Mouse (Mus musculus) natural killer cell, adult 2 months (primary cell): Measurements from ENCODE around the gene Mical2.

Source experiments
- DNase-seq, 2 experiments: peaks; one replicate each; pipeline ENCODE4 v3.0.0; 2022; ENCODE audit warnings: low spot score in 2 of 2

The Mical2 gene

DNA sequence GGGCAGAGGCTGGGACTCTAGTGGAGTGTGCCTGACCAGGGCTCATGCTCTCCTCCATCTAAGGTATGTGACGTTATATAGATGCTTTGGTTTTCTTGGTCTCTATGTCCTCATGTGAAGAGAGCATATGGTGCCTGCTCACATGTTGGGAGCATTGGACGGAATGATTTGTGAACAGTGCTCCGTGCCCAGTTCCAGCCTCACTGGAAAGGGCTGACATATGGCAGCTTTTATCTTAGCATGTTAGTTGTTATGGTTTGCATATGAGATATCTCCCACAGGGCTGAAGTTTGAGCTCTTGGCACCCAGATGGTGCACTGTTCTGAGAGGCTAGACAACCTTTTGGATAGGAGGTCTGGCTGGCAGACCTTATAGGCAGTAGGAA is 16.3 kb downstream of the Mical2 start:
- no peak for DNase-seq

DNA sequence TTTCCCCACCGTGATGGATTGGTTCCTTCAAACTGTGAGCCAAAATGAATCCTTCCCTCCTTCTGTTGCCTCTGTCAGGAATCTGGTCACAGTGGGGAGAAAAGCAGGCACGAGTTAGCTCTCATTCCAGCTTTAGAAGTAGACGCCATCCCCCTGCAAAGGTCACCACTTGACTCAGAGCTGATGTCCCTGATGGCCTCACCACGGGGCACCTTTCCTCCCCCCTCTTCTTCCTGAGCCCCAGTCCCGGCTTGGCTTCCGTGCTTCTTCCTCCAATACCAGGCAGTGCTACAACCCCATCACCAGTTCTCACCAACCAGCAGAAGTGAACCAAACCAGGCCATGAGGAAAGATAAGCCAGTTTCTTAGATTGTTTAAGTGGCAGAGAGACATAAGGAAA is 16.9 kb downstream of the Mical2 start:
- DNase-seq = no peak

DNA sequence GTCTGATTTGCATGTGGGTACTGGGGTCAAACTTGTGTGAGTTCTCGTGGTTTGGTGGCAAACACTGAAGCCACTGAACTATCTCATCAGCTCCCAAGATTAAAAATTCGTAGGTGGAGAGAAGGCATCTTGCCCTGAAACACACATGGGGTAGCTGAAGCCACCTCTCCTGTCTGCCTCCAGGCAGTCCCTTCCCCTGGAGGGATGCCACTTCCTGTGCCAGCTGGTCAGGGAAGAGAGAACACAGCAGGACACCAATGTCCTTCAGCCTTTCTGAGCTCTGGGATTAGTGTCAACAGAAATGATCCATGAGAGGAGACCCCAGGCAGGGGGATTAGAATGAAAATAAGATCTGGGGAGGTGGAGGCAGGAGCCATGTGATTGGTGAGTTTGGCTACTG is 18.4 kb downstream of the Mical2 start:
- DNase-seq = no peak

DNA sequence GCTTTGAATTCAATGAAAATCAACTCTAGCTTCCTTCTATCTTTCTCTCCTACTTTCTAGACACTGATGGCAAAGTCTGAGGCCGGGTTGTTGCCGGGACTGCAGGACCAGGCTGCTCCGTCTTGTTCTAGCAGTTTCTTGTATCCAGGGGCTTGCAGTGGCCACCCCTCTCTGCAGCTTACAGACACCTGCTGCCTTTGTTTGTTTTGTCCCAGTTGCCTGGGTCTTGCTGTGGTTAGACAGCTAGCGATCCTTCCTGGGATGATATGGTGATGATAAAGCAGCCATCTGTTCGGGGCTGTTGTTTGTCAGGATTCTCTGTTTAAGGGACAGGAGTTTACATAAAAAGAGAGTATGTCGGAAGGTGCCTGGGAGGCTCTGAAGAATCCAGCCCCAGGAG is 19.0 kb downstream of the Mical2 start:
- DNase-seq = no peak

DNA sequence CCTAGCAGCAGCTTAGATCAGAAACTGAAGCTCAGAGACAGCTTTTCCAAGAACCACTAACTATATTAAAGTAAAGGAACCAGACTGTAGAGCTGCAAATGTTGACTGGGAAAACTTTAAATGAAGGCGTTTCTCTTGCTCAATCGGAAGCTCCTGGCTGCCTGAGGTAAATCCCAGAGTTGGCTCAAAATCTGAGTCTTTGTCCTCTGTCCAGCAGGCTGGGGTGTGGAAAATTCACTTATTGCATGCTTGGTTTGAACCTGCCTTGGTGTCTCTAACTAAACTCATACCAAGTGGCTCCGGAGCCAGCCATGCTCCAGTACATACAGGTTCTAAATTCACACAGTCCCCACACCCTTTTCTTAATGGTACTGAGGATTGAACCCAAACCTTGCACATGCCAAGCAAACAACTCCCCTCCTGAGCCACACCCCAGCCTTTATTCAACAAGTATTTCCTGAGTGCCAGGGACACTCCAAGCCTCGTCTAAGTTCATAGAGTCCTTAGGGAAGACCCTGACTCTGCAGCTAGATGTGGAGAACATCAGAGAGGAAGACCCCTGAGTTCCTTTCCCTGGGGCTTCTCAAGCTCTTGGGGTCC is 20.3 kb downstream of the Mical2 start:
- no peak for DNase-seq

DNA sequence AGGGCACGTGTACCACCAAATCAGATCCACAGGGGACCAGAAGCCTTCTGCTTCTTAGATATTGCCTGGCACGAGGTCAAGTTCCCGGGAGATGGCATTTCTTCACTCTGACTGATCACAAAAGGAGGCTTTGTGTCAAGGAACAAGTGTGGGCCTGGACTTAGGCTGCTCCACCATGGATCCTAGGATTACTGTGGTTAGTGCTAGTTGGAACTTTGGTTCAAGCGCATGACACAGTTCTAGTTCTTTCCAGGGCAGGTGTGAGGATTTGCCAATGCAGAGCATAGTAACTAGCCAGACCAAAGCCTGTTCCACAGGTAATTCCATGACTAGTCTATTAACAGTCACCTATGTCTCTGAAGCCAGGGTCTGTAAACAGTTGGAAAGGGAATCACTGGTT is 20.8 kb downstream of the Mical2 start:
- DNase-seq = no peak

DNA sequence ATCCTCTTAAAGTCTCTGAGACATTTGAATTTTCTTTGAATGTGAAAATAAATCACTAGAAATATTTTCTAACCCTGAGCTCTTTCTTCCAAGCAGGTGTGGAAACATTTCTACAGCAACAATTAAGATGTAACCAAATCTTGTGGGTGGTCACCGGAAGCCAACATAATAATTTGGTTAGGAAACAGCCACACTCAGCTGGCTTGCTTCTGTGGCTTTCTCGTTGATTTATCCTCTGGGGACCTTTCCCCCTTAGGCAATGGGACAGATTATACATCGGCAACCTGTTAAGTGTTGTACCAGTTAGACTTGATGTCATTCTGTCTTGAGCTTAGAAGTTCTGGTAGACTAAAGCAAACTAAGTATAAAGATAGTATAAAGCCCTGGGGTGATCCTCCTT is 22.2 kb downstream of the Mical2 start:
- no peak for DNase-seq

DNA sequence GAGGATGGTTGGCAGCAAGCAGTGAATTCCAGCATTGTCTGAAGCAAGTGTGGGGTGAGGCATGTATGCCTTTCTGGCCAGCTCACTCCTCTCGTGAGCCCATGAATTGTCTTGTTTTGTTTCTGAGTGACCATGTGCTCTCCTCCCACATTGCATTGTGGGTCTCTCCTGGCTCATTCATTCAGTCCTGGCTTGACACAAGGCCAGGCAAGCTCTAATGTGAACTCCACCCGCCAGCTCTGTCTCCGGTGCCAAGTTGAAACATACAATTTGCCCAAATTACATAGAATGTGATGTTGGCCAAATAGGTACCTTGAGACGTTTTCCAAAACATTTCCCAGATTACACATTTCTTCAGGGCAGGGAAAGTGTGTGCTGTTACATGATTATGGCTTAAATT is 23.8 kb downstream of the Mical2 start:
- no peak for DNase-seq

DNA sequence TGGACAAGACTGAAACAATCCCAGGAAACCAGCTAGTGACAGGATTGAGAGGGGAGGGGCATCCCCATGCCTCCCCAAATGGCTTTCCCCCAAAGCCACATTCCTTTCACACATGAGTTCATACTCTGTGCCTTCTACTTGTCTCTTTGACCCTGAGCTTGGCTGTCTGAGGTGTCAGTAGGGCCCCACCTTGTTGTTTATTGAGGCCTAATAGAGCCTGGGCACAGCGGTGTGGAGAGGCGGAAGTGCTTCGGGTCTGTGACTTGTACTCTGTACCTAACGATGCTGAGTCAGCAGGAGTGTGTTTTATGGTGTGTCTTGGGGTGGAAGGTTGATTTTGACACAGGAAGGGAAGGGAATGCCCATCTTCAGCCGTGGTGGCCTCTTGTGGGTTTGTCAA is 26.4 kb downstream of the Mical2 start:
- DNase-seq = no peak

DNA sequence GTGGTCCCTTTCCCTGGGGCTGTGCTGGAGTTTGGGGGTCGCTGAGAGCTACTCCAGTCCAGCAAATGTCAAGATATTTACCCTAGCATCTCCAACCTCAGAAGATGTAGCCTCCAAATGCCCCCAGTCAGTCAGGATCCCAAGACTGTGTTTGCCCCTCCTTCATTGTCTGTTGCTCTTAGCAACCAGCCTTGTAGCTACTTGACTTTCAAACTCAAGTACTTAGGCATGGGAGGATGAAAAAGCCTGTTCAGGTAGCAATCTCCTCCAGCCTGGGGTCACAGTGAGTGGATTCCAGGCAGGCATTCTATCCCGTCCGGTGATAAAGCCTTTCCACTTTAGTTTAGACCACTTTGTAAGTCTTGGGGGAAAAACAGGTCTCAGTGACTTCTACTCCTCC is 28.6 kb downstream of the Mical2 start:
- no peak for DNase-seq

DNA sequence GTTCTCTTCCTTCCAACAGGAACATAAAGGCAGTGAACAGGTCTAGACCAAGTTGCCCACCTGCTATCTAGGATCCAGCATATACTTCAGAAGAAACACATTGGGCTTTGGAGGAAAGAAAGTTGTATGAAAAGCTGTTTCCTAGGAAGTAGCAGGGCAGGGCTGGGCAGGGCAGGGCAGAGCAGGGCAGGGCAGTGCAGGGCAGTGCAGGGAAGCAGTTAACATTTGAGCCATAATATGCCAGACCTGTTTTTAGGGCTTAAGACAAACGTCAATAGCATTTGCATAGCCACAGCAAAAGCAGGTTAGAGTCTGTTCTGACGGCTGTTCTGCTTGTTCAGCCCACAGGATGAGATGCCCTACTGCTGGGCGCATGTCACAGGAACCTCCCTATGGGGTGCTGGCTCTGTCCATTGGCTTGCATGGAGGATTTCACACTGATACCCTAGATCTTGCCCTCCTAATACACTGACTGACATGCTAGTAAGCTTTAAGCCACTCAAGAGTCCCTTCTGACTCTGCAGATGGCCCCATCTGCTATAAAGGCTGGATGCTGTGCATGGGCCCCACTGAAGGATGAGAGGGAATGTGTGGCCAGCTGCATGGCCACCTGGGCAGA is 29.7 kb downstream of the Mical2 start:
- no peak for DNase-seq

DNA sequence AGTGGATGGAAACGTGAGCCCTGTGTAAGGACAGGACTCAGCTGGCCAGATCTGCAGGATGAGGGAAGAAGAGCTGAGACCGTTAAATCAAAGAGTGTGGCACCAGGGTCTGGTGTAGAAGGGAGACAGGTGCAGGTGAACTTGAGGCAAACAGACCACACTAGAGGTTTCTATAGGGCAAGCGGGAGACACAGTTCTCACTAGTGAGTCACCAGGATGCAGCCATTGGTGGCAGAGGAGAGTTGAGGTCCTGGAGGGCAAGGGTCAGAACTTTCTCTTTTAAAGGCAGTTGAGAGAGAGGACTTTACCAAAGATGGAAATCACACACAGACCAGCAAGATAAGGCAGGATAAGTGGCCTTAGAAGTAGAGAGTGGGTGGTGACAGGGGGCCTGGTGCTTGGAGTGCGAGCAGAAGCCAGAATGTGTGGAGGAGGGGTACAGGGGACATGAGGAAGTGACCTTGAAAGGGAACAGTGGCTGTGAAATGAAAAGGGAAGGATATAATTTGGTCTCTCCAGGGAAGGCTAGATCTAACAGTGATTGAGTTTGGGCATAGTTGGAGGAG is 32.8 kb downstream of the Mical2 start:
- DNase-seq = no peak

DNA sequence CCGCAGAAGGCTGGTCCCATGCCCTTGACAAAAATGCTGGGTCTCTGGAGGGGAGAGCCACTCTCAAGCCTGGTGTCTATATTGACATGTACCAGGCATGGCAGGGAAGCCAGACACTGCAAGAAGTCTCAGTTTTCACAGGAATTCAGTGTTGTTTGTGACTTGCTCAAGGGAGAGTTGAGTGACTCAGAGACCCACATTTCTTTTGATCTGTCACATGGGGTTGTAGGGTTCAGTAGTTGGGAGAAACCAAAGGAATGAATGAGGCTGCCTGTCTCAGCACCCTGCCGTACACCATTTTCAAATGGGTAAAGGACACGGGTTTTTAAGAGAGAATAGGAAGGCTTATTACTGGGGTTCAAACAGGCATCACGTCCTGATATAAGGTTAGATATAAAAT is 33.6 kb downstream of the Mical2 start:
- no peak for DNase-seq

DNA sequence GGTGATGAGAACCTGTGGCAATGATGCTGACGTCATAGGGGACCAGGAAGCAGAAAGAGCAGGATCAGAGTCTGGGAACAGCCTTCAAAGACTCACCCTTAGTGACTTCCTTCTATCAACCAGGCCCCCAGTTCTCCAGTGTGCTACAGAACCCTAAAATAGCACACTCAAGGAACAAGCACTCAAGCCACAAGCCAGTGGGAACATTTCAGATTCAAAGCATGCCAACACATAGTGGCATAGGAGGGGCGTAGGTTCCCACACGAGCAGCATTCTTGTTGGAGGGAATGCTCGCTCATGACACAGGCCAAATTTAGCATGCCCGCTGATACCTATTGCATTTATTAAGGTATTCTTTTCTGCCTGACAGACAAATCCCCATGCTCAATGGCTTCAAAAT is 35.5 kb downstream of the Mical2 start:
- DNase-seq = no peak

DNA sequence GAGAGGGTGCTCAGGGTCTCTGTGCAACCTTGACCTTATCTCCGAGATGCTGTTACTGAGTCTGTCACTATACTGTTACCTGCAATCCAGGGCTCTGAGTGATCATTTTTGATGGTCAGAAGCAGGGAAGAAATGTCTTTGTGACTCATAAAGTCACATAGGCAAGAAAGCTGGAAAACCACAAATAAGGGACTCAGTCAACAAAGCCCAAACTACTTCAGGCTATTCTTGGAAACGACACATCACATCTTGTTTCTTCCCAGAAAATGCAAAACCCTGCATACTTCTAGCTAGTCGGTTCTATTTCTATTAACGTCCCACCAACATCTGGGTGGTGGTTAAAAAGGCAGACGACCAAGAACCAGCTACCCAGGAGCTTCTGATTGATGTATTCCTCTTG is 41.6 kb downstream of the Mical2 start:
- no peak for DNase-seq

DNA sequence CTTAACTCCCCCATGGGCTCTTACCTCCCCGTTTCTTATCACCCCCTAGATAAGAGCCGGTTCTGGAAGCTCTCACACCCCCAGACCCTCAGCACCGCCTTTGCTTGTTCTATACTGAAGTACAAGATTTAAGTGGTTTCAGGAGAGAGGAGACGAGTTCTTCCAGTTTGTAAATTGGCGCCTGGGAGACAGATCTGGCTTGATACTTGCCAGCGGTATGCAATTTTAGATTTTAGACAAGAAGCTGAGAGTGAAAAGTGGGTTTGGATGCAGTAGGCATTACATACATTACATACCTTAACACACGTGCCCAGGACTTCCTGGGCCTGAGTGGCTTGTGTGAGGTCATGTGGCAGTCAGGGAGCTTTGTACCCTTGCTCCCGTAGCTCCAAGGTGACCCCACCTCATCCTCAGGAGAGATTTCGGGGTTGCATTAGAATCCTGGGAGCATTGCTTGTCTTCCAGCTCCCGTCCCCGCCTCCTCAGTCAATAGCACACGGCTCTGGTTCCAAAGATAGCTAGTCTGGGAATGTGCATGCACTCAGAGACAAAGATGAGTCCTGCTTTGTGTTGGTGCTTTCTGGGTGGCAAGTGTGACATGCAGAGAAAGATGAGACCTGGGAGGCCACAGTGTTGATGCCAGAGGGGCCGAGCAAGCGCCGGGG is 43.2 kb downstream of the Mical2 start:
- DNase-seq = no peak

DNA sequence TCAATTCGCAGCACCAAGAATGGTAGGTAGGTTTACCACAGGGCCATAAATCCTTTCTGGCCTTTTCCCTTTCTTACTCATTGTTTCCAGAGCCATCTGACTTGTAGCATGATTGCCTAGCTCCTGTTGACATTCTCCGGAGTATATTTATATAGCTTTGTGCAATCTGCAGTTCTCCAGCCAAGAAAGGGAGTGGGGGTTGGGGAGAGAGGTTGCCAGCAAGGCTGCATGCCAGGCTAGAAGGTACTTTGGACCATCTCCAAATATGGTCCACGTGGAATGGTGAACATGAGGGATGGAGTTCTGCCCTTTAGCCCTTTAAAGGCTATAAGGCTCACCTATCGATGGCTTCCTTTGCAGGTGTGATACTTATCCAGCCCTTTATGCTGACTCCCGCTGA is 45.2 kb downstream of the Mical2 start:
- no peak for DNase-seq

DNA sequence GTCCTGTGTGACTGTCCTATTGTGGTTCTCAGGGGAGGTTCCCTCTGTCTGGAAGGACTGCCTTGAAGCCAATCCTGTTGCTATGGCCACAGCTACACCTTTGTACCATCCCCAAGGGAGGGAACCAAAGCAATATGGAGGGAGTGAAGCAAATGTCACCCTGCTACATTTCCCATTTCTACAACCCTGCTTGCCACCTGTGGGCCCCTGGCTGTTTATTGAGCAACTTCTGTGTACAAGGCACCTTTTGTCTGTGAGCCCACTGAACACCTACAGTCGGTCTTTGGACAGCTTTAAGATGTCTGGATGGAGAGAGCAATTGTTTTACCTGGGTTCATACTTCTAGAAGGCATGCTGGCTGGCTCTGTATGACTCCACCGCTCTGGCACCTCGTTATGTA is 46.0 kb downstream of the Mical2 start:
- DNase-seq = no peak

DNA sequence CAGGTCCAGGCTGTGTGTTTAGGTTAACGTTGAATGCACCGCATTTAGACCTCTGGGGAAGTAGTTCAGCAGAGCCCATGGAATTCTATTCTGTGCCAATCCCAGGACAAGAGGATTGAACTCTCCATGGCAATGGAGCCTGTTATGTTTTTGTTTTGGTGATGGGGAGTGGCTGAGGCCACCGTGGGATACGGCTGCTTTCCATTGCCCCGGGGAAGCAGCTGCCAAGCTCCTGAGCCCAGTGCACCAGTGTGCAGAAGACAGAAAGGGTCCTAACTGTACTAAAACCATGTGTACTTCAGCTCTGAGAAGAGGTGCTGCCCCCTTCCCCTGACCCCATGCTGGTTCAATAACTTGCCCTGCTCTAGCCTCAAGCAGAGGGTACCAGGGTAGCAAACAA is 47.0 kb downstream of the Mical2 start:
- DNase-seq = no peak

DNA sequence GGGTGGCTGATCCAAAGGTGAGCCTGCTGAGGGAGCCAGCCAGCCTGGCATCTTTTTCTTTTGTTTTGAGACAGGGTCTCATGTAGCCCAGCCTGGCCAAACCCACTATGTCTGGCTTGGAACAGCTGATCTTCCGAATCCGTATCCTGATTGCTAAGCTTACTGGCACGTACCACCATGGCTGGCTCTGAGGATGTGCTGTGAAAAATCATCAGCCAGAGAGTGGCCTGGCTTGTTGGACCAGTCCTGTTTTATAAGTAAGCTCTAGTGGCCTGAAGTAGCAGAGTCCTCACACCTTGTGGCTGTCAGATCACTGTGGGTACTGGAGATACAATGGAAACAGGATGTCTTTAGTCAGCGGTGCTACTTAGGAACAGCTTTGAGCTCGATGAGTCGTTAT is 47.8 kb downstream of the Mical2 start:
- DNase-seq = no peak

DNA sequence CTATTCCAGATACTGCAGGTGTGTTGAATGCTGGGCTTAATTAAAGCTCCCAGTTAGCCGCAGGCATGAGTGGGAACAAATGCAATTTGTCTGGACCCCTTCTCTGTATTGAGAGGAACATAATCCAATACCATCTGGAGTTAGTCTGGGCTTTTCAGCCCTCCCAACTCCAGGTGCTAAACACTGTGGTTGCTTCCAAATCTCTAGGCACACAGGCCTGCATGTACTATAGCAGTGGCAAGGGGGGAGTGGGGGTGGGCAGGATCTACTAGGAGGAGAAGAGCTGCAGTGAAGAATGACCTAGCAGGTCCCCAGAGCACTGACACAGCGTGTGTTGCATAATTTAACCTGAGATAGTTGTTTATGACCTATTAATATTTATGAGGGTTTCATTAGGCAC is 49.0 kb downstream of the Mical2 start:
- DNase-seq = no peak

DNA sequence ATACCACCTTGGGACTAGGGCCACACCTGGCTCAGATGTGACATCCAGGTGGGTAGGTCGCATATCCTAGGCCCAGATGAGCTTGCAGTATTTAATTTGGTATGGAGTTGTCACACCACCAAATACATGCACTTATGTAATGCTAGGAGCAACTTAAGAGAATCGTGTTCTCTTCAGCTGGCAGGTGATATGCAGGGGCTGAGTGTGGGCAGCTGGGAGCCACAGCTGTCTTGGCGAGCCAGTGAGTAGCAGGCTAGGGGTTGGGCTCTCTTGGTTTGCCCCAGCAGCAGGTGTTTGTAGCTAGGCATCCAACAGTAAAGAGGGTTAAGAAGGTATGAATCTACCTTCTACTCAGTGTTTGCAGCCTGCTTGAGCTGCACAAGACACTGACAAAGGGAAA is 49.4 kb downstream of the Mical2 start:
- DNase-seq = no peak

DNA sequence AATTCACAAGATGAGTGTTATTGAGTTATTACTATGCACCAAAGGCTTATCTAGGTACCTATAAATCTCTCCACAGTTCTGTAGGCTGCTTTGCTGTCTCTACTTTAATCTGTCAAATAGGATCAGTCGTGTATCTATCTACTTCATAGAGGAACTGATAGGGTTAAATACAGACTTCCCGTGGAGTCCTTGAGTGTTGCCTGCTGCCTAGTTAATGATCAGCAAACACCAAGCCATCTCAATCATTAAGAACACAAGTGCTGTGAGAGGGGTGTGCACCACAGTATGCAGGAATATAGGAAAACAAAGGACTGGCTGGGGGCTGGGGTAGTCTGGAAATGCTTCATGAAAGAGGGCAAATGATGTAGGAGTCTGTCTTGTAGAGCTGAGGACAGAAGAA is 50.2 kb downstream of the Mical2 start:
- DNase-seq = no peak
